Mouse (Mus musculus): ENCODE results near the gene Gm572. TPM values are rescaled to one million over a fixed set of nuclear protein-coding genes. Genes with fewer than 3 reads are reported as not detected.

The Gm572 gene
- total and polyA plus RNA-seq, 2 experiments from 2014 or later = not detected

DNA sequence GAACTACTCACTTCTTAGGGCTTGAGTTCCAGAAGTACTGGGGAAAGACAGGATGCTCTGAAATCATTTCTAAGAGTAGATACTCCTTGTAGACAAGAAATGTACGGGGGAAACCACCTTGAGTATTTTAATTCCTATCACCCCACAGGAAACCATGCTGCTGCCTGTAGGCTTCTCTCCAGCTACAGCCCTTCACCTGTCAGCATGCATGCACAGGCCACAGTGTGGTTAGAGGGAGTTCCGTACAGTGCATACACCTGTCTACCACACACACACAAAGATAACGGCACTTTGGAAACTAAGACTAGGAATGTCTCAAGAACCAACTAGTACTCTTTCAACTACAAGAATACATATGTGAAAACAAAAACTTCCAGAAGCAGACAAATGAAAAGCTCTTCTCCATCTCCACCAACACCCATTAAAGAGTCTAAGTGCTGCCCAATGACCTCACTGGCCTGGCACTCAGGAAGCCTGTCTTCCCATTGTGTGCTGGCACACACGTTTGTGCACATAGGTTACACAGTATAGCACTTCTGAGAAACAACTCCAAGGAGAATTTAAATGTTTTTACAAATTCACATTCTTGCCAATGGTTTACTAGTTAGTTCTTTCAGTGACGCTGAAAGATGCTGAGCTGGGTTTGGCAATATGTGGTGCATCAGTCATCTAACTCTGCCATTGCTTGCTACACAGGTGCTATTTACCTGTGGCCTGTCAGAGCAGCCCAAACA, 32.3 kb upstream of the Gm572 start:
- no peak for TF ChIP-seq CTCF (IDR thresholded peaks at IDR 0.05; ENCODE audit: low read depth)
- no peak for ATAC-seq

DNA sequence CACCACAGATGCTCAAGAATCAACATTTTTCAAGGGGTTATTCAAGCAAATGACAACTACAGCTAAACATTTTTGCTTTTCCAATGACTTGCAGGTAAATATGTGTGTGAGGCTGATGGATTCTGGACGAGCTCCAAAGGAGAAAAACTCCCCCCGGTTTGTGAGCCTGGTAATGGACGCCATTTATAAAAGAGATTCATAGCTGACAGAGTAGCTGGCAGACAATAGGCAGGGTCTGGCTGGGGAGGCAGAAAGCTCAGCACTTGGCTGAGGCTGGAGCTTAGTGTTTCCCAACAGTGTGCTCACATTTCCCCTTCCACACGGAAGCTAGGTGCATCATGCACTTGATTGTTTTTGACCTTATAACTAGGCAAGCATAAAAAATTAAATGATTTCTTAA, 30.6 kb upstream of the Gm572 start:
- no peak for TF ChIP-seq CTCF (IDR thresholded peaks at IDR 0.05; ENCODE audit: low read depth)
- ATAC-seq = no peak
- Histone ChIP-seq H3K27me3 (ENCODE audit: insufficient read depth, low read length) (no peaks in the 10 kb centered on the region), H3K9me3 (ENCODE audit: low read length) (no peaks in the 10 kb centered on the region), H3K4me1 (ENCODE audit: insufficient read depth, low read length) (no peaks in the 10 kb centered on the region), H3K4me3 (ENCODE audit: low read length) (no peak overlapping the region), H3K4me2 (ENCODE audit: low read depth, low read length) (no peak overlapping the region), H3K27ac (no peak overlapping the region), H3K36me3 (ENCODE audit: insufficient read depth, low read length) (peaks cover 11% of the 10 kb centered on the region), H3K9ac (replicated peaks; ENCODE audit: low read length) (no peak overlapping the region)
- WGBS = 31% methylated on average over 4 of the region's 4 CpGs
- peak; percentile 35 for DNase-seq (ENCODE audit: low spot score)

More for the DNA sequence above, 32.3 kb upstream of the Gm572 start:
- H3K27me3 ChIP-seq (ENCODE audit: insufficient read depth, low read length) = no peaks in the 10 kb centered on the region
- H3K9me3 ChIP-seq (ENCODE audit: low read length) = no peaks in the 10 kb centered on the region
- no peak overlapping the region for H3K9ac ChIP-seq (replicated peaks; ENCODE audit: low read length)
- H3K4me1 ChIP-seq (ENCODE audit: insufficient read depth, low read length) = no peaks in the 10 kb centered on the region
- no peak overlapping the region for H3K27ac ChIP-seq
- WGBS = 73% methylated on average over 5 of the region's 5 CpGs
- peaks cover 4% of the 10 kb centered on the region; the same call in 1 of the 2 replicates for H3K36me3 ChIP-seq (ENCODE audit: insufficient read depth, low read length)
- no peak overlapping the region for H3K4me2 ChIP-seq (ENCODE audit: low read depth, low read length)
- H3K4me3 ChIP-seq (ENCODE audit: low read length) = no peak overlapping the region
- DNase-seq (ENCODE audit: low spot score) = no peak

DNA sequence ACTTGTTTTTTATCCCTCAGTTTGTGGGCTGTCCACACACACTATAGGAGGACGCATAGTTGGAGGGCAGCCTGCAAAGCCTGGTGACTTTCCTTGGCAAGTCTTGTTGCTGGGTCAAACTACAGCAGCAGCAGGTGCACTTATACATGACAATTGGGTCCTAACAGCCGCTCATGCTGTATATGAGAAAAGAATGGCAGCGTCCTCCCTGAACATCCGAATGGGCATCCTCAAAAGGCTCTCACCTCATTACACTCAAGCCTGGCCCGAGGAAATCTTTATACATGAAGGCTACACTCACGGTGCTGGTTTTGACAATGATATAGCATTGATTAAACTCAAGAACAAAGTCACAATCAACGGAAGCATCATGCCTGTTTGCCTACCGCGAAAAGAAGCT, 29.4 kb upstream of the Gm572 start:
- WGBS = 42% methylated on average over 9 of the region's 9 CpGs
- Histone ChIP-seq H3K36me3 (ENCODE audit: insufficient read depth, low read length) (peaks cover 16% of the 10 kb centered on the region), H3K9me3 (ENCODE audit: low read length) (no peaks in the 10 kb centered on the region), H3K4me1 (ENCODE audit: insufficient read depth, low read length) (no peaks in the 10 kb centered on the region), H3K4me2 (ENCODE audit: low read depth, low read length) (no peak overlapping the region), H3K4me3 (ENCODE audit: low read length) (no peak overlapping the region), H3K9ac (replicated peaks; ENCODE audit: low read length) (no peak overlapping the region), H3K27me3 (ENCODE audit: insufficient read depth, low read length) (no peaks in the 10 kb centered on the region), H3K27ac (no peak overlapping the region)
- ATAC-seq = no peak
- TF ChIP-seq CTCF (IDR thresholded peaks at IDR 0.05; ENCODE audit: low read depth) = no peak
- no peak for DNase-seq (ENCODE audit: low spot score)

DNA sequence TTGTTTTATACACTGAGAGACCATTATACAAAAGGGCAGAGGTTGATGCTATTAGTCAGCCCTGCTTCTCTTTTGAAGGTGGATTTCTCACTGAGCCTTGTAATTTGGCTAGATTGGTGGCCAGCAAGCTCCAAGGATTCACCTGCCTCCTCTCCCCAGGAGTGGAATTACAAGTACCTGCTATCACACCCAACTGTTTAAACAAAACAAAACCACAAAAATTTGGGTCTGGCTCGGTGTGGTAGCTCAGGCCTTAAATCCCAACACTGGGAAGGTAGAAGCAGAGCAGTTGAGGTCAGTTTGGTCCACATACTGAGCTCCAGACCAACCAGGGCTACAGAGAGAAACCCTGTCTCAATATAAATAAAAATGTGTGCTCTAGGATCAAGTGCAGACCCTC, 23.3 kb upstream of the Gm572 start:
- DNase-seq (ENCODE audit: low spot score) = no peak
- Histone ChIP-seq H3K4me3 (ENCODE audit: low read length) (no peak overlapping the region), H3K9me3 (ENCODE audit: low read length) (no peaks in the 10 kb centered on the region), H3K9ac (replicated peaks; ENCODE audit: low read length) (no peak overlapping the region), H3K4me2 (ENCODE audit: low read depth, low read length) (no peak overlapping the region), H3K4me1 (ENCODE audit: insufficient read depth, low read length) (no peaks in the 10 kb centered on the region), H3K27me3 (ENCODE audit: insufficient read depth, low read length) (no peaks in the 10 kb centered on the region), H3K27ac (no peak overlapping the region), H3K36me3 (ENCODE audit: insufficient read depth, low read length) (peaks cover 67% of the 10 kb centered on the region)
- WGBS = 84% methylated on average over 1 of the region's 1 CpGs
- ATAC-seq = no peak
- TF ChIP-seq CTCF (IDR thresholded peaks at IDR 0.05; ENCODE audit: low read depth) = no peak

DNA sequence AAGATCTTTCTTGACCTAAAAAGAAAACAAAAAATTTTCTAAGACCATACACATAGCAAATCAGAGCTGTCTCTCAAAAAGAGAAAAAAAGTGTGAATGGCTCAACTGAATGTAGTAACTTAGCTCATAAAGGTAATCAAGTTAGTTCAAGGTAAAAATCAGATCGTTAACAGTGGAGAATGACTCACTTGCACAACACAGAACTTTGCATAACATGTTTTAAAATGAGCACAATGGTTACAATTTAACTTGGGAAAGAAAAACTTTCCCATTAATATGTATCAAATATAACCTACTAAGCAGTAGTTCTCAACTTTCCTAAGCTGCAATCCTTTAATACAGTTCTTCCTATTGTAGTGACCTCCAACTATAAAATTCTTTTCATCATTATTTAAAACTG, 22.4 kb upstream of the Gm572 start:
- WGBS = 93% methylated on average over 1 of the region's 1 CpGs
- Histone ChIP-seq H3K9ac (replicated peaks; ENCODE audit: low read length) (no peak overlapping the region), H3K27ac (no peak overlapping the region), H3K27me3 (ENCODE audit: insufficient read depth, low read length) (no peaks in the 10 kb centered on the region), H3K4me1 (ENCODE audit: insufficient read depth, low read length) (no peaks in the 10 kb centered on the region), H3K4me3 (ENCODE audit: low read length) (no peak overlapping the region), H3K4me2 (ENCODE audit: low read depth, low read length) (no peak overlapping the region), H3K9me3 (ENCODE audit: low read length) (no peaks in the 10 kb centered on the region), H3K36me3 (ENCODE audit: insufficient read depth, low read length) (peaks cover 63% of the 10 kb centered on the region)
- no peak for ATAC-seq
- DNase-seq (ENCODE audit: low spot score) = no peak
- no peak for TF ChIP-seq CTCF (IDR thresholded peaks at IDR 0.05; ENCODE audit: low read depth)

DNA sequence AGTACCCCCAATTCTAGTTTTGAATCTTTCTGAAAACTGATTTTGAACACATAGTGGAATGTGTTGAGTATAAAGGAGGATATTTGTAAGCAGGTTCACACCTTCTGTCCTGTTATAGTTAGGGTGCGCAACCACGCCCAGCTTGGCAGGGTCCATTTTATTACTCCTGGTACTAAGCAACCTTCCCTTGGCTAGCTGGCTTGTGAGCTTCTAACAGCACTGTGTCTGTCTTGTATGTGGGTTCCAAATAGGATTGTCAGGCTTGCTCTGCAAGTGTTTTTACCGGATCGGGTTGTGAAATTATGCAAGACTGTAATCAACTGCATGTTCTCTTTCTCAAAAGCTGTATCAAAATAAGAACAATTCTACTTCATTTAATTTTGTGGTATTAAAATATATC, 20.6 kb upstream of the Gm572 start:
- no peak overlapping the region for H3K27ac ChIP-seq
- peaks cover 56% of the 10 kb centered on the region for H3K36me3 ChIP-seq (ENCODE audit: insufficient read depth, low read length)
- DNase-seq (ENCODE audit: low spot score) = no peak
- H3K27me3 ChIP-seq (ENCODE audit: insufficient read depth, low read length) = no peaks in the 10 kb centered on the region
- H3K4me1 ChIP-seq (ENCODE audit: insufficient read depth, low read length) = peaks cover 3% of the 10 kb centered on the region; the same call in 1 of the 2 replicates
- no peak overlapping the region for H3K4me2 ChIP-seq (ENCODE audit: low read depth, low read length)
- no peaks in the 10 kb centered on the region for H3K9me3 ChIP-seq (ENCODE audit: low read length)
- WGBS = 95% methylated on average over 4 of the region's 4 CpGs
- no peak overlapping the region for H3K4me3 ChIP-seq (ENCODE audit: low read length)
- TF ChIP-seq CTCF (IDR thresholded peaks at IDR 0.05; ENCODE audit: low read depth) = no peak
- no peak for ATAC-seq
- no peak overlapping the region for H3K9ac ChIP-seq (replicated peaks; ENCODE audit: low read length)

DNA sequence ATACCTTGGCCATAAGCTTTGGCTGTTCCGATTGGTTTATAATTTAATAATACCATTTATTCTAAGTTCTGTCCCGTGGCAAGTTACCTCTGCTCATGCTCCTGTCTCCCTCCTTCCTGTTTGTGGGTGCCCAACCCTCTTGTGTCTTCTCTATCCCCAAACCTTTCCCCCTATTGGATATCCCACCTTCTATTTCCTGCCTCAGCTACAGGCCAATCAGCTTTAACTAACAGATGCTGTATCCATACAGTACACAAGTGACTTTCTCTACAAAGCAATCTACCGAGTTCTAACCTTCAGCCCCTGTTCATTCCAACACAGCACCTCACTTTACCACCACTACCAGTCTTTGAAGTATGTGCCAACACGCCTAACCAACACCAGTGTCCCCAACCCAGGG, 19.5 kb upstream of the Gm572 start:
- WGBS = 86% methylated on average over 4 of the region's 4 CpGs
- Histone ChIP-seq H3K9me3 (ENCODE audit: low read length) (no peaks in the 10 kb centered on the region), H3K4me1 (ENCODE audit: insufficient read depth, low read length) (peaks cover 3% of the 10 kb centered on the region; the same call in 1 of the 2 replicates), H3K4me2 (ENCODE audit: low read depth, low read length) (no peak overlapping the region), H3K36me3 (ENCODE audit: insufficient read depth, low read length) (peaks cover 53% of the 10 kb centered on the region), H3K4me3 (ENCODE audit: low read length) (no peak overlapping the region), H3K27ac (no peak overlapping the region), H3K27me3 (ENCODE audit: insufficient read depth, low read length) (no peaks in the 10 kb centered on the region), H3K9ac (replicated peaks; ENCODE audit: low read length) (no peak overlapping the region)
- no peak for DNase-seq (ENCODE audit: low spot score)
- no peak for ATAC-seq
- no peak for TF ChIP-seq CTCF (IDR thresholded peaks at IDR 0.05; ENCODE audit: low read depth)

All from hindbrain, postnatal 0 days (tissue).